Mouse (Mus musculus) ES-E14 (cell line): ENCODE data around the gene Nbl1. TPM values are rescaled to one million over a fixed set of nuclear protein-coding genes. Genes with fewer than 3 reads are reported as not detected.

ENCODE experiments used
- total RNA-seq: library from RNA; depleted of rRNA; stranded (reverse); fragments of 300-350 nt; gene quantifications from 2 replicates; pipeline ENCODE4 v1.2.3, GENCODE M21; 2012; rRNA removed

The Nbl1 gene
- total RNA-seq, 1 experiment, result 12.5 TPM

Other genes with a start within 250 kb of the Nbl1 start
- 3.7 and 7.4 TPM in 2 replicates for gene Pla2g5, start 229.5 kb downstream of the Nbl1 start, total RNA-seq
- not detected in 2 replicates for gene Gm13030, start 219.0 kb downstream of the Nbl1 start, total RNA-seq
- 0.36 and 2.0 TPM in 2 replicates for gene Pla2g2e, start 215.1 kb downstream of the Nbl1 start, total RNA-seq
- gene Otud3, start 179.0 kb downstream of the Nbl1 start, total RNA-seq, result 12.7 and 13.5 TPM in 2 replicates
- gene Rnf186, start 125.9 kb downstream of the Nbl1 start, total RNA-seq, result 0.22 TPM in 1 of 2 replicates, not detected in the other
- 4.7 and 6.4 TPM in 2 replicates for gene Tmco4, start 120.1 kb downstream of the Nbl1 start, total RNA-seq
- gene Htr6, start 17.4 kb downstream of the Nbl1 start, total RNA-seq, result 0.13 and 0.37 TPM in 2 replicates
- gene Minos1, start 38.1 kb upstream of the Nbl1 start, total RNA-seq, result 141 and 147 TPM in 2 replicates
- gene Capzb, start 99.9 kb upstream of the Nbl1 start, total RNA-seq, result 86.7 and 111 TPM in 2 replicates
- gene Pqlc2, start 217.7 kb upstream of the Nbl1 start, total RNA-seq, result 25.0 and 35.3 TPM in 2 replicates
- 24.7 and 27.2 TPM in 2 replicates for gene Akr7a5, start 217.8 kb upstream of the Nbl1 start, total RNA-seq